Mouse (Mus musculus): ENCODE results near the gene H2-DMb1. TPM values are rescaled to one million over a fixed set of nuclear protein-coding genes. Genes with fewer than 3 reads are reported as not detected.

Gene H2-DMb1
- polyA plus RNA-seq (2012; rRNA removed), result 3.6 and 4.5 TPM in 2 replicates

DNA sequence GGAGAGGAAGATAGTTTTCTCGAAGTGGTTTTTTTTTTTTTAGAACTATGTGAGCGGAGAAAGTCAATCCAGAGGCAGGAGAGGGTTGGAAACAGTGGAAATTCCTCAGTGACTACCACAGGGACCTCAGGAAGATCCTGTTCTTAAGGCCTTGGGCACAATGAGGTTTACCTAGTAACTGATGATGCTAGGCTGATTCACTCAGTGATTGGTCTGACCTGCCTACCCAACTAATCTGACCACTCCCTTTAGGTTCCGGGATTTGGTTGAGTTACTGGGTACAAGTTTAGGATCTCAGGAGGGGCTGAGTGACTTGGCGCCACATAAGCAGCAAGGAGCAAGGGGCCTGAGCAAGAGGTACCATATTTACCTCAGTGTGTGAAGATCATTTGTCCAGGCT, at the start of gene H2-DMb1:
TSS of gene H2-DMb1 (plus strand) at position 150 of the 400 bp plus-strand sequence.
- Histone ChIP-seq H3K4me1 (ENCODE audit: control insufficient read depth, insufficient read depth, low read length) (no peaks in the 10 kb centered on the region), H3K27ac (ENCODE audit: insufficient read depth, low read length) (no peak within 1 kb of the TSS), H3K4me3 (ENCODE audit: insufficient read depth, low read length) (no peak within 1 kb of the TSS)
- TF ChIP-seq POLR2A (IDR thresholded peaks at IDR 0.05; ENCODE audit: extremely low read depth, insufficient read depth, low read length) (no peak), CTCF (IDR thresholded peaks at IDR 0.05; ENCODE audit: extremely low read depth, insufficient read depth, low read length) (no peak)

DNA sequence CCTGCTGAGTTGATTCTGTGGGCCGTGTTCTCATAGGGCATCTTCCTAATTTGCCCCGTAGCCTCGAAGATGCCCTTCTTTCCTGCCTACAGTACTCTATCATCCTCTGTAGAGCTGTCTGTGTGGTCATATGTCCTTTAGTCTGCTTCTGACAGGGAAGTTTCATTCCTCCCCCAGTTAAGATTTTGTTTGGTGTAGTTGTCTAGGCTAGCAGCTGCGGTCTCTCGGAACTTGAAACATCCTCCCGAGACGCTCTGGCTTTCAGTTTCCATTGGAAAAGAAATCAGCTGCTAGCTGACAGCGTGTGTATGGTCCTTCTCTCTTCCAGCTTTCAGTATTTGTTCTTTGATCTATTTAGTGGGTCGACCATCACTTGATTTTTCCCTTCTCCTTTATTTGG, 48.1 kb upstream of the H2-DMb1 start:
- TF ChIP-seq POLR2A (IDR thresholded peaks at IDR 0.05; ENCODE audit: extremely low read depth, insufficient read depth, low read length) (no peak), CTCF (IDR thresholded peaks at IDR 0.05; ENCODE audit: extremely low read depth, insufficient read depth, low read length) (no peak)
- Histone ChIP-seq H3K4me1 (ENCODE audit: control insufficient read depth, insufficient read depth, low read length) (no peaks in the 10 kb centered on the region), H3K27ac (ENCODE audit: insufficient read depth, low read length) (no peak overlapping the region), H3K4me3 (ENCODE audit: insufficient read depth, low read length) (no peak overlapping the region)

DNA sequence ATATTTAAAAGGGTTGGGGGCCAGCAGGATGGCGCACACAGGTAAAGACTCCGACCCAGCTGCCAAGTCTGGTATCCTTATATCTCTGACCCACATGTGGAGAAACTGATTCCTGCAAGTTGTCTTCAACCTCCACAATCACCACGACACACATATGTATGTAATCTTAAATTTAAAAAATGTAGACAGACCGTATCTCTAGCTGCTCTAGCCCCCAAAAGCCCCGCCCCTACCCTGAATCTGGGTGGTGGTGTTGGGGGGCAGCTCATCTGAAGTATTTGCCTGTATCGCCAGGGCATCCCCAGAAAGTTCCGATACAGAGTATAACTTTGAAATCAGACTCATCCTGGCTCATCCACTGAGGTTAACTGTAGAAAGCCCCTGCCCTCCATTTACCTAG, 46.3 kb upstream of the H2-DMb1 start:
- TF ChIP-seq CTCF (IDR thresholded peaks at IDR 0.05; ENCODE audit: extremely low read depth, insufficient read depth, low read length) (no peak), POLR2A (IDR thresholded peaks at IDR 0.05; ENCODE audit: extremely low read depth, insufficient read depth, low read length) (no peak)
- Histone ChIP-seq H3K4me3 (ENCODE audit: insufficient read depth, low read length) (no peak overlapping the region), H3K4me1 (ENCODE audit: control insufficient read depth, insufficient read depth, low read length) (no peaks in the 10 kb centered on the region), H3K27ac (ENCODE audit: insufficient read depth, low read length) (no peak overlapping the region)

DNA sequence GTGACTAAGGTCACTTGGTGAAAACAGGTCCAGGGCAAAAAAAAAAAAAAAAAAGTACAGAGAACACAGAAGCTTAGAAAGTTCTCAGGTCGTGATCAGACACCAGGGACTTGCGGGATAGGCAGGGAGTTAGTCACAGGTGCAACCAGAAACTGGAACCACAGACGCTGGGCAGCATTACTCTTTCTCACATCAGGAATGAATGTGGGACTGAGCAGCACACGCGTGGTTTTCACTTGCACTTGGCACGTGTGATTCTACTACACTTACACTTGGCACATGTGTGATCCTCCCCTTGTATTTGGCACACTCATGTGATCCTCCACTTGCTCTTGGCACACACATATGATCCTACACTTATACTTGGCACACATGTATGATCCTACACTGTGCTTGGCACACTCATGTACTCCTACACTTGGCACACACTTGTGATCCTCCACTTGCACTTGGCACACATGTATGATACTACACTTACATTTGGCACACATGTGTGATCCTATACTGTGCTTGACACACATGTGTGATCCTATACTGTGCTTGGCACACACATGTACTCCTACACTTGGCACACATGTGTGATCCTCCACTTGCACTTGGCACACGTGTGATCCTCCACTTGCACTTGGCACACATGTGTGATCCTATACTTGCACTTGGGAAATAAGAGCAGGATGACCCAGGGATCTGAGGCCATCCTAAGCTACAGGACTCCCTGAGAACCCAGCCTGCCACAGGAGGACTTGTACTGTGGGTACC, 45.6 kb upstream of the H2-DMb1 start:
- no peaks in the 10 kb centered on the region for H3K4me1 ChIP-seq (ENCODE audit: control insufficient read depth, insufficient read depth, low read length)
- no peak overlapping the region for H3K27ac ChIP-seq (ENCODE audit: insufficient read depth, low read length)
- H3K4me3 ChIP-seq (ENCODE audit: insufficient read depth, low read length), result no peak overlapping the region
- TF ChIP-seq POLR2A (IDR thresholded peaks at IDR 0.05; ENCODE audit: extremely low read depth, insufficient read depth, low read length) (no peak), CTCF (IDR thresholded peaks at IDR 0.05; ENCODE audit: extremely low read depth, insufficient read depth, low read length) (no peak)

DNA sequence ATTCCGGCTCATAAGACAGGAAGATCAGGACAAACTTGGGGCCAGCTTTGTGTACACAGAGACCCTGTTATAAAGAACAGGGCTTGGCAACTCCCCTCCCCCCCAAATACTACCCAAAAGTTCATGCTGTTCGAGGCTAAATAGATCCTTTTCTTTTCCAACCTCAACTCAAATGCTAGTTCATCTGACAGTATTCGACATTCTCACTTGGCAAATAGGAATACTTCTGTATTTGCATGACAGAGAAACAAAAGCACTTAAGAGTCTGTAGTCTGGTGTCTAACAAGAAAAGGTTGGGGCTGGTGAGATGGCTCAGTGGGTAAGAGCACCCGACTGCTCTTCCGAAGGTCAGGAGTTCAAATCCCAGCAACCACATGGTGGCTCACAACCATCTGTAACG, 44.4 kb upstream of the H2-DMb1 start:
- H3K4me1 ChIP-seq (ENCODE audit: control insufficient read depth, insufficient read depth, low read length), result no peaks in the 10 kb centered on the region
- H3K27ac ChIP-seq (ENCODE audit: insufficient read depth, low read length), result no peak overlapping the region
- H3K4me3 ChIP-seq (ENCODE audit: insufficient read depth, low read length), result no peak overlapping the region
- TF ChIP-seq POLR2A (IDR thresholded peaks at IDR 0.05; ENCODE audit: extremely low read depth, insufficient read depth, low read length) (no peak), CTCF (IDR thresholded peaks at IDR 0.05; ENCODE audit: extremely low read depth, insufficient read depth, low read length) (no peak)

DNA sequence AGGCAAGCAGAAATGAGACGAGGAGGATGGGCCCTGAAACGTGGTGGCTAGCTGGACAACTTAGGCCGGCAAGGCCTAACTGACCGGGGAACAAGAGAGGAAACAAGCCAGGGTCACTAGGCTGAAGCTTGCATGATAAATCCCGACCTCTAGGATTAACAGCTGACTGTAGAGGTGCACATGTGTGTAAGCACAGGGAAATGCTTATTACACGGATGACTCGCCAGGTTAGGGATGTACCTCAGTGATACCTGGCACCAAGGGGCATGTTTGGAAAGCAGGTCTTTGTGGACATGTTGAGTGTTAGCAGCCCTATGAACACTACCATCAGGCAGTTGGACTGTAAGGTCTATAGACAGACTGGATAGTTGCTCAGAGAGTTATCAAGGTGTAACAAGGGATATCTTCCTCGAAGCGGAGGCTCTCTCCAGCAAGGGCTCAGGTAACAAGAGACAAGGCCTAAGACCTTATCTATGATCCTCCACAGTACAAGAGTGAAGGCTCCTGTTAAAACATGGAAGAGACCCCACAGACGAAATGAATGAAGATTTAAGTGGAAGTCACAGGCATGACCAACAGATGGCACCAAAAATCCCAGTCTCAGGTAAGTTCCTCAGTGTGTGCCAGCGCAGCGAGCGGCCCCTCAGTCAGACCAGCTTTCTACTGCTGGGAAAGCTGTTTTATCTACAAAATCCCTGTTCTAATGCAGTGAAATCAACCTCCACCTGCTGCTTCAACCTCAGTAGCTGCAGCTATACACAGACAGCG, 43.6 kb upstream of the H2-DMb1 start:
- H3K4me3 ChIP-seq (ENCODE audit: insufficient read depth, low read length), result no peak overlapping the region
- no peaks in the 10 kb centered on the region for H3K4me1 ChIP-seq (ENCODE audit: control insufficient read depth, insufficient read depth, low read length)
- no peak overlapping the region for H3K27ac ChIP-seq (ENCODE audit: insufficient read depth, low read length)
- TF ChIP-seq POLR2A (IDR thresholded peaks at IDR 0.05; ENCODE audit: extremely low read depth, insufficient read depth, low read length) (no peak), CTCF (IDR thresholded peaks at IDR 0.05; ENCODE audit: extremely low read depth, insufficient read depth, low read length) (peak; percentile 34; the same call in 1 of the 2 replicates)

DNA sequence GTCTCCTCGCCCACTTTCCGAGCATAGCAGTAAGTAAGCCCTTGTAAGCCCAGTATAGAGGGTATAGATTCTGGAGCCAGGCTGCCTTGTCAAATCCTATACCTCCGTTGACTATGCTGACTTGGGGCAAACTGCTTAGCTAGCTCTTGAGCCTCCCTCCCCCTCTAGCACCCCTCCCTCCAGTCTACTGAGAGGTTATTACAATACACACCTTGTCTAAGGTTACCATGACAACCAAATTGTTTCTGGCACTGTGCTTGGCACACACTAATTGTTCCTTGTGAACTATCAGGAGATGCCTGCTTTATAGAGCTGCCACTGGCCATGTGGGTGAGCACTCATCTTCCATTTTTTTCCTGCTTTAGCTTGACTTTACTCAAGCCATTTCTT, 43.1 kb upstream of the H2-DMb1 start:
- TF ChIP-seq POLR2A (IDR thresholded peaks at IDR 0.05; ENCODE audit: extremely low read depth, insufficient read depth, low read length) (no peak), CTCF (IDR thresholded peaks at IDR 0.05; ENCODE audit: extremely low read depth, insufficient read depth, low read length) (no peak)
- no peaks in the 10 kb centered on the region for H3K4me1 ChIP-seq (ENCODE audit: control insufficient read depth, insufficient read depth, low read length)
- no peak overlapping the region for H3K27ac ChIP-seq (ENCODE audit: insufficient read depth, low read length)
- H3K4me3 ChIP-seq (ENCODE audit: insufficient read depth, low read length), result no peak overlapping the region

DNA sequence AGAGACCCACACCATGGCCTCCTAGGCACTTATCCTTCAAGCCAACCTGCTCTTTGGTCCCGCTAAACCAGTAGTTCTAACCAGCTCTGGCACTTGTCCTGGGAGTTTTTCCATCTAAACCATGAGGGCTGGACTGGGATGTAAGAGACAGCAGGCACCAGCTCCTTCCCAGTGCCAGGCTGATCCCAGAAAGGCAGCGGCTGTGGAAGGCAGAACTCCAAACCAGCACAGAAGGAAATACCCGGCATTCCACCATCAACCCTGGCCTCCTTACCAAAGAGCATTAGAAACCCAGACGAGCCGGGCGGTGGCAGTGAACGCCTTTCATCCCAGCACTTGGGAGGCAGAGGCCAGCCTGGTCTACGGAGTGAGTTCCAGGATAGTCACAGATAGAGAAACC, 42.6 kb upstream of the H2-DMb1 start:
- no peak overlapping the region for H3K27ac ChIP-seq (ENCODE audit: insufficient read depth, low read length)

DNA sequence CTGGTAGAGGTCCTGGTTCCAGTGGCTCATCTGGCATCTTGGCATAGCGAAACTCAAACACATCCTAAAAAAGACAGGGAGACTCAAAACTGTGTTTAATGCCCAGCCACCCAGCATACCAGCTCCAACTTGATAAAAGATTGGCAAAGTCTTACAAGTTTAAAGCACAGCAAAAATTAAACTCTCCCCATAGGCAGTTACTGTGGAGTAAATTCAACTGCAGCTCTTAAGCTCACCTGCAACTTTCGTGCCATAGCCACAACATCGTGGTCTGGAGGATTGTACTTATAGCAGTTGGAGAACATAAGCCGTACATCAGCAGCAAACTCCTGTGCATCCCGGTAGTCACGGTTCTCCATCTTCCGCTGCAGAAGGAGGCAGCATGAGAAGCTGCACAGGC, 38.8 kb upstream of the H2-DMb1 start:
- no peak for TF ChIP-seq CTCF (IDR thresholded peaks at IDR 0.05; ENCODE audit: extremely low read depth, insufficient read depth, low read length)
- TF ChIP-seq POLR2A (IDR thresholded peaks at IDR 0.05; ENCODE audit: extremely low read depth, insufficient read depth, low read length), result no peak
- Histone ChIP-seq H3K27ac (ENCODE audit: insufficient read depth, low read length) (no peak overlapping the region), H3K4me1 (ENCODE audit: control insufficient read depth, insufficient read depth, low read length) (no peaks in the 10 kb centered on the region; the same call in 1 of the 2 replicates), H3K4me3 (ENCODE audit: insufficient read depth, low read length) (no peak overlapping the region)

More for the DNA sequence above, 42.6 kb upstream of the H2-DMb1 start:
- Histone ChIP-seq H3K4me3 (ENCODE audit: insufficient read depth, low read length) (no peak overlapping the region), H3K4me1 (ENCODE audit: control insufficient read depth, insufficient read depth, low read length) (no peaks in the 10 kb centered on the region; the same call in 1 of the 2 replicates)
- no peak for TF ChIP-seq CTCF (IDR thresholded peaks at IDR 0.05; ENCODE audit: extremely low read depth, insufficient read depth, low read length)
- no peak for TF ChIP-seq POLR2A (IDR thresholded peaks at IDR 0.05; ENCODE audit: extremely low read depth, insufficient read depth, low read length)

Measured in cortical plate, adult 2 months (tissue).